Mouse (Mus musculus) embryo, embryonic 10.5 days (tissue): ENCODE results near the gene Il25.
"Not testable (repeated sequence)": the region's sequence is repeated elsewhere in the genome, so short reads cannot be mapped to it uniquely, and the experiment has no call there.

Experiments used
- DNase-seq: peaks from one replicate; pipeline ENCODE4 v3.0.0-alpha.2; 2015; ENCODE audit warnings: low spot score

The Il25 gene

GRCm38 (mm10) chr14:54954474-54954873 is 22.0 kb downstream of the Il25 start:
- no peak for DNase-seq

DNA sequence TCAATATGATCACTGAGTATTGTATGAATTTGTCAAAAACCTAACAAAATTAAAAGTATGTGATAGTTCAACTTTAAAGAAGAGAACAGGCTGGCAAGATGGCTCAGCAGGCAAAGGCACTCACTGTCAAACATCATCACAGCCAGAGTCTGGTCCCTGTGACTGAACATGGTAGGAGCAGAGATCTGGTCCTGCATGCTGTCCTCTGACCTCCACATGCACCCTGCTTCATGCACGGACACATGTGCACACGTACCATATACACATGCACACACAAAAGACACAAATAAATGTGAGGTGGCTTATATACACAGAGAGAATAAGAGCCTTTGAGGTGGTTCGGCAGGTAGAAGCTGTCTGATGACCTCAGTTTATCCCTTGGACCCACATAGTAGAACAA is 23.0 kb downstream of the Il25 start:
- DNase-seq, result no peak

DNA sequence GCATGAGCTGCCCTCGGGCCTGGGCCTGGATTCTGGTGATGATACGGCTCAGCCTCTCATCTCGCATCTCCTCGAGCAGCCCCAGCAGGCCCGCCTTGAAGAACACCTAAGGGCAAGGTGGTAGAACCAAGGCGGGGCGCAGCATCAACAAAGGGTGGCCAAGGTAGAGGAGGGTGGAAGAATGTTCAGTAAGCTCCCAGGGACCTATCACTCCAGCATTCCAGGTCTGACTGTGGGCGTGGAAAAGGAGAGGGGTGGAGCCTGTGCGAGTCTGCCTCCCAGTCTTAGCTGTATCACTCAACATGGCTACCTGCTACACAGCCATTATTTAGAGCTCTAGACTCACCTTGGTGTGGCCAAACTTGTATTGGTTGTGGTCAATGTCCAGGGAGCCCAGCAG is 24.0 kb downstream of the Il25 start:
- DNase-seq, result no peak

DNA sequence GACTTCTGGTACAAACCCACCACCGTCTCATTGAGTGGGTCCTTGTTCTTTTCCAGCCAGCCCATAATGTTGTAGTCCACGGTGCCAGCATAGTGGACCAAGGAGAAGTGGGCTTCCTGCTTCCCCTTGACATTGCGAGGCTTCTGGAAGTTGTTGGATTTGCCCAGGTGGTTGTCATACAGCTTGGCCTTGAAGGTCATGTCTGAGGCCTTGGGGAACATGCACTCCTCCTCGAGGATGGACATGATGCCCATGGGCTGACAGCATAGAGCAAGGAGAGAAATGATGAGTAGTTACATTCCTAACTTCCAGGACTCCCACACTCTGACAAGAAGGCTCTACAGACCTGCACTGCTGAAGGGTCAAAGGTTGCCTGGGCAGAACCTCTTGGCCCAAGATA is 26.0 kb downstream of the Il25 start:
- DNase-seq, result no peak

DNA sequence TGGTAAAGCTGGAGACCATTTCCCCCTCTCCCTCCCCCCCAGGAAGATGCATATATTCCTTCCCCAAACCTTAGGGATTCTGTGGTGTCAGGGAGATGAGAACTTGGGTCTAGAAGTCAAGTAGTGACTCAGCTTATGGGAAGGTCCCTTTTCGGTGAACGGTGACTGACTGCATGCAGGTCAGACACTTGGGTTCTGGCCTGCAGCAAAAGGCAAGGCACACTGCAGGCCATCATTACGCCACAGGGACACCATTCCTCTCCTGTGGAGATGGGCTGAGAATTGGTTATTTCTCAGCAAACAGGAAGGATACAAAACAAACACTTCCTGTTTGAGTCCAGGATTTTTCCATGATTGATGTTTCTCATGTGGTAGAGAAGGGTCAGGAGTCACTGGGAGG is 26.7 kb downstream of the Il25 start:
- DNase-seq, result no peak

DNA sequence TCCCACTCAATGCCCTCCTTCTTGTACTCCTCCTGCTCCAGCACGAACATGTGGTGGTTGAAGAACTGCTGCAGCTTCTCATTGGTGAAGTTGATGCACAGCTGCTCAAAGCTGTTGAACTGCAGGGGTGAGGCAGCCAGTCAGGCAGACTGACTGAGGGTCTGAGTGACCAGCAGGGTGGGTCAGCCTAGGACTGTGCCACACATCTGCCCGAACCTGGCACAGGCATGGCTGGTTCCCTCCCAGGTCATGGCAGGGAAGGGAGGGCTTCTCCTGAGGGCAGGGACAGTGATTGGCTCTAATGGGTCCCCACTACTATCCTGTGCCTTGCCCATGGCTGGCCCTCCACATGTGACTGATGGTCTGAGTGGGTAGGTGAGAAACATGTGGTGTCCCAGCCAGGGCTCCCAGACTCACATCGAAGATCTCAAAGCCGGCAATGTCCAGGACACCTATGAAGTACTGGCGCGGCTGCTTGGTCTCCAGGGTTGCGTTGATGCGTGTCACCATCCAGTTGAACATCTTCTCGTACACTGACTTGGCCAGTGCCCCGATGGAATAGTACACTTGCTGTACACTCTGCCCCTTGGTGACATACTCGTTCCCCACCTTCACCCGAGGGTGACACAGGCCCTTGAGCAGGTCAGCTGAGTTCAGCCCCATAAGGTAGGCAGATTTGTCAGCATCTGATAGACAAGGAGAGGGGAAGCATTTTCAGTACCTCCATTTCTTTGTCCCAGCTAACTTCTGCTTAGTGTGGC is 27.5 kb downstream of the Il25 start:
- DNase-seq, result not testable (repeated sequence)

- no peak for DNase-seq
Observed at GRCm38 (mm10) chr14:54960769-54961168, 28.3 kb downstream of the Il25 start.

DNA sequence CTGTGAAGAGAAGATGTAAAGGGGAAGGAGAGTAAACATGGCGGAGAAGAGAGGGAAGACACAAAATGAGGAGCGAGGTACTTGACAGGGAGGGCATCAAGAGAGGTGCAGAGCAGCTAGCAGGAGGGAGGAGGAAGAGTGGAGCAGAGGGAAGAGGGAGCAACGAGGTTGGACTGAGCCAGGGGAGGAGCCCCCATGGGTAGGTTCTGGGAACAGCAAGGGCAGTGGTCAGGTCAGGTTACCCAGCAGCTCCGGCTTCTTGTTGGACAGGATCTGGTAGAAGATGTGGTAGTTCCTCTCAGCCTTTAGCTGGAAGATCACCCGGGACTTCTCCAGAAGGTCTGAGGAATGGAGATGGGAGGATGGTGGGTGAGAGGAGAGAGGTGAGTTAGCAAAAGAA is 29.0 kb downstream of the Il25 start:
- no peak for DNase-seq

GRCm38 (mm10) chr14:54962714-54963113 is 30.2 kb downstream of the Il25 start:
- DNase-seq, result no peak

DNA sequence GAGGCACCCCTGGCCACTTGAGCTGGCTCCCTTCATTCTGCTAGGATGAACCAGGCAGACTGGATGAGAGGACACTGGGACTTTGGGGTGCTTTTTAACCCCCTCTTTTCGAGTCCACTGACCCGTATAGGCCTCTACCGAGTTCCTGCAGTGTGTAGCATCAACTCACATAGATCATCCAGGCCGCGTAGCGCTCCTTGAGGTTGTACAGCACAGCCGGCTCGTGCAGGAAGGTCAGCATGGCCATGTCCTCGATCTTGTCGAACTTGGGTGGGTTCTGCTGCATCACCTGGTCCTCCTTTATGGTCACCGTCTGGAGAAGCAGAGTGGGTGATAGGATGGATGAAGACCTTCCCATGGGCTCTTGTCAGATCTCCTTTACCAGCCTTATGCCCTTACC is 31.2 kb downstream of the Il25 start:
- no peak for DNase-seq

DNA sequence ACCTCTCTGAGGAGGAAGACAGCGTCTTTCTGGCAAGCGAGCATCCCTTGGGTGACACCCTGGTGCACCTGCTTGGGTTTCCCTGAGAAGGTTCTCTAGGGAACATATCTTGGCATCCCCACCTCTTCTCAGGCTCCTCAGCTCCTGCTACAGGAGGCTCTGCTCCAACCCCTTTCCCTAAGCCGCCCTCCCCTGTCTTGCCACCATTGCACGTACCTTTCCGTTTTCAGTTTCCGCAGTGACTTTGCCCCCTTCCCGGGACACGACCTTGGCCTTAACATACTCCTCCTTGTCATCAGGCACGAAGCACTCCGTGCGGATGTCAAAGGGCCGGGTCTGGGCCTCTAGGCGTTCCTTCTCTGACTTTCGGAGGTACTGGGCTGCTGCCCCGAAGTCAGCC is 32.5 kb downstream of the Il25 start:
- DNase-seq, result no peak

- no peak for DNase-seq
Observed at GRCm38 (mm10) chr14:54965631-54966030, 33.1 kb downstream of the Il25 start.

GRCm38 (mm10) chr14:54966320-54966977 is 34.0 kb downstream of the Il25 start, which contains the start of gene Myh6:
Gene Myh6 (minus strand): TSS chr14:54966927.
- DNase-seq, result no peak

GRCm38 (mm10) chr14:54967874-54968273 is 35.4 kb downstream of the Il25 start:
- no peak for DNase-seq

DNA sequence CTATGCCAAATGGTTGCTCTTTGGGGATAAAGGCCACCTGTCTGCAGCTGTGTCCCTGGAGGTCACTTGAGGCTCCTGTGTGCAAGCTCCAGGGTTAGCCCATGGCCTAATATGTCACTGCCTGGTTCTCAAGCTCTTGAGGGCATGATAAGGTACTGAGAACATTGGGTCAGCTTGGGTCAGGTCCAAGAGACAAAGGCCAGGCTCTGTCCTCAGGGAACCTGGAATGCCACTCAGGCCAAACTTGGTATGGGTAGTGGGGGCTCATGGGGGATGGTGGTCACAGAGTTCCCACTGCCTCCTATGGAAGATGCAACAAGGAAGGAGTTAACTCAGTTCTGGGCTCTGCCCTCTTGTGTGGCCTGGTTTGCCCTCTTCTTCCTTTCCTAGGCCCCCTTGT is 35.8 kb downstream of the Il25 start:
- DNase-seq, result no peak

- not testable (repeated sequence) for DNase-seq
Observed at GRCm38 (mm10) chr14:54972786-54973185, 40.3 kb downstream of the Il25 start.

GRCm38 (mm10) chr14:54974068-54974791 is 41.7 kb downstream of the Il25 start:
- DNase-seq, result peak; percentile 31

DNA sequence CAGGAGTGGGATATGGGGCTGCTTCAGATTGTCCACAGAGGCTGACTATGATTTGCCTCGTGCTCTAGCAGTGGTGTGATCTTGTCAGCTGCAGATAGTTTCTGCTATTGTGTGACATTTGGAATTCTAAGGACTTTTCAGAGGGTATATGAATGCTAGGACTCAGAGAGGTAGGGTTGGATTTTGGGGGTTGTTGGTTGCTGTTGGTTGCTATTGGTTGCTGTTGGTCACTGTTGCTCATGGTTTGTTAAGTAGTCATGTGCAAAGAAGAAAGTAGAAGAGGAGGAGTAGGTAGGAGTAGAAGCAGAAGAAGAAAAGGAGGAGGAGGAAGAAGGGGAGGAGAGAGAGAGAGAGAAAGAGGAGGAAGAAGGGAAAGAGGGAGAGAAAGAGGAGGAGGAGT is 44.1 kb downstream of the Il25 start, which contains the start of gene Gm17428:
Gene Gm17428, plus strand, starts transcription at position 301 of the 400 bp plus-strand sequence.
- DNase-seq, result no peak

DNA sequence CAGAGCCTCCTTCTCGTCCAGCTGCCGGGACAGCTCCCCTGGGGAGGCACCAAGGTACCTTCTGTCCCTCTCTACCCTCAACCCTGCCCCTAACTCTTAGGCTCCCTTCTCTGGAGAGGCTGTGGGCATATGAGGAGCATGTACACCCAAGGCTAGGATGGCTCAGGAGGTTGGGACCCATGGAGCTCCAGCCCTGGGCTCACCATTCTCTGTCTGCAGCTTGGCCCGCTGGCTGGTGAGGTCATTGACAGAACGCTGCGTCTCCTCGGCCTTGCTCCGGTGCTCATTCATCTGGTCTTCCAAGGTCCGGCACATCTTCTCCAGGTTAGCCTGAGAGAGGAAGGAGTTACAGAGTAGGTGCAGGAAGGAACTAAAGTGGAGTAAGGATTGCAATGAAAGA is 46.2 kb downstream of the Il25 start:
- no peak for DNase-seq

GRCm38 (mm10) chr14:54981934-54982333 is 49.4 kb downstream of the Il25 start:
- DNase-seq, result no peak
